Mouse (Mus musculus): Measurements from ENCODE around the gene BC034090.
"Not testable (repeated sequence)": the region's sequence is repeated elsewhere in the genome, so short reads cannot be mapped to it uniquely, and the experiment has no call there.

The BC034090 gene

GRCm38 (mm10) chr1:155192805-155193368 lies 51.4 kb downstream of the BC034090 start:
- DNase-seq (ENCODE audit: low spot score in 2 of 2): no peak

DNA sequence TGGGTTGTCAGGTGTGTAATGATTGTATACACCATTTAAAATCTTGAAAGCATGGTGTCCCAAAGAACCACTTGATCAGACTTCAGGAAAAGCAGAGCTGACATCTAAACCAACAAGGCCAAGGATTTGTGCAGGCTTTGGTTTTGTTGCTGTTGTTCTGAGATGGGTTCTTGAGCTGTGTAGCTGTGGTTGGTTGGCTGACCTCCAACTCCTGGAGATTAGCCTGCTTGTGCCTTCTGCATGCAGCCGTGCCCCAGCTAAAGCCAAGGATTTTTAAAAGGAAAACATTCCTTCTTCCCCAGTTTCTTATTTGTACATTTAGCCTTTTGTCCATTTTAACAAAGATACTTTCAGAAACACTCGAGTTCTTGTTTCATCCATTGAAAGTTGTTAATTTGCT lies 52.6 kb downstream of the BC034090 start:
- DNase-seq (ENCODE audit: low spot score in 2 of 2): no peak

DNA sequence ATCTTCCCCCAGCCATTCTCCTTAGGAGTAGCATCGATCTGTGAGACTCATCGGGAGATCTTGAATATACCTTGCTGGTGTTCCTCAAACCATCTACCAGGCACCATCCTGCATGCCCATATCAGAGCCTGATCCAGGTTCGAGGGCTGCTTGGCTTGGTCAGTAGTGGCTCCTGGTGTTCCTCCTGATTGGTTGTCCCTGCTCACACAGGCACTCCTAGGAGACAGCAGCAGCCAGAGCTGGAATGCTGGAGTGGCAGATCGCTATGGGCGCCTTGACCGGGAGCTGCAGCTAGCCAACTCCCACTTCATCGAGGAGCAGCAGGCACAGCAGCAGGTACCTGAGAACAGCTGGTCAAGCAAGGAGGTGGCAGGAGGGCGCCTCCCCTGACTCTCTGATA lies 53.0 kb downstream of the BC034090 start:
- DNase-seq (ENCODE audit: low spot score in 2 of 2): no peak

DNA sequence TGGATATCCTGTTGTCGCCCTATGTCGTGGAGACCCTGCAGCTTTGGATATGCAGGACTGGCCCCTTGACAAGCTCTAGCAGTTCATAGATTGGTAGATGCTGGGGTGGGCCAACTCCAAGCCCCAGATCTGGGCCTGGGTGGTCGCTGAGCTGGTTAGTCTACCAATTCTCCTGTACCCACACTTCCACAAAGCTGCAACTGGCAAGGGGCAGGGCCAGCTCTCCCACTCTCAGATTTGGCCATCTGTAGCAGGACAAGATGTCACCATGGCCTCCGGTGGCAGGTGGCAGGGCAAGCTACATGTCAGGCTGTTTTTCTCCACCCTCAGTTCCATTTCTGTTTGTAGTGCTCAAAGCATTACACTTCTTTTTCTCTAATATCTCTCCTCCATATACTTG lies 55.6 kb downstream of the BC034090 start:
- no peak for DNase-seq (ENCODE audit: low spot score in 2 of 2)

GRCm38 (mm10) chr1:155184191-155184590 lies 60.1 kb downstream of the BC034090 start:
- DNase-seq (ENCODE audit: low spot score in 2 of 2): no peak

DNA sequence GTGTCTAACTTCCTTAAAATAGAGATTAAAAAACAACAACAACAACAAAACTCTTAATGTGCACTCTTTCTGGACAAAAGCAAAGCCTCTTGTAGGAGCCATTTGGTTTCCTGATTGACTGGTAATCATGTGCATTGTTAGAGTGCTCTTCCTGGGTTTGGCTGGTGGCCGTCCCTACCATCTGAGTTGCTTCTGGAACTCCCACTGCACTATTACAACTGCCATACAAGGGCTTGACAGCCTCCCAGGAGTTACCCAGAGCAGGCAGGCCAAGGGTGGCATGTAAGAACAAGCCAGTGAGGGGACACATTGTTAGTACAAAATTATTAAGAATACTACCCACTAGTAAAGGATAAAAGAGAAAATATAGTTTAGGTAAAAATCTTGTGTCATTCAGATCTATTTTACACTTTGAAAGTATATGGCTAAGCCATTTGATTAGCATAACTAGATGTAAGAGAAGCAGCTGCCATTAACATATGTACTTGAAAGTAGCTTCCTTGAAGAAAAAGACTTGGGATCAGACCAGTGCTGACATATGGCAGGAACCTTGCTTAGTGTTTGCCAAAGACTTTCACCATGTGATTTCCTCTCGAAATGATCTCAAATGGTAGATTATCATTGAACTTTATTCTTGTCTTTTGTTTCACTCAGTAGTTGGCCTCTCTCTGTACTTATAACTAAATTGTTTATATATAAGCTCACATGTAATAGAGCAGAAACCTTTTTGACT lies 65.9 kb downstream of the BC034090 start:
- DNase-seq (ENCODE audit: low spot score in 2 of 2): no peak

- no peak for DNase-seq (ENCODE audit: low spot score in 2 of 2)
Observed at GRCm38 (mm10) chr1:155174424-155174823, 69.8 kb downstream of the BC034090 start.

- not testable (repeated sequence) for DNase-seq (ENCODE audit: low spot score in 2 of 2)
Observed at GRCm38 (mm10) chr1:155173644-155174016, 70.6 kb downstream of the BC034090 start.

- no peak for DNase-seq (ENCODE audit: low spot score in 2 of 2)
Observed at GRCm38 (mm10) chr1:155172895-155173643, 71.2 kb downstream of the BC034090 start.

DNA sequence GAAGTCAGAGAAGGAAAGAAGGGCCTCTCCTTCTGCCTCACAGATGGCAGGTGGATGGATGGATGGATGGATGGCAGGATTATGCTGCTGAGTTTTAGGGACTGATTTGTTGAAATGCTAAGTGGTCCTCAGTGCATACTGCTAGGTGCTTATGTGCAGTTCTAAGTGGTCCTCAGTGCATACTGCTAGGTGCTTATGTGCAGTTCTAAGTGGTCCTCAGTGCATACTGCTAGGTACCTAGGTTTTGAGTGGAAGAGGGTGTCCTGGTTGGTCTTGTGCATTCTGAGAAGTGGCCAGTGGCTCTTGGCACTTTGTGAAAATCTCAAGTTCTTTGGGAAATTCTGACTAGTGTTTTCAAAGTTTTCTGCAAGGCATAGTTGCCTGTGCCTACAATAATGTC lies 74.3 kb downstream of the BC034090 start:
- DNase-seq (ENCODE audit: low spot score in 2 of 2): no peak

GRCm38 (mm10) chr1:155167453-155167852 lies 76.8 kb downstream of the BC034090 start:
- DNase-seq (ENCODE audit: low spot score in 2 of 2): no peak

Measured in urinary bladder, adult 18-20 months (tissue).